Mouse (Mus musculus): ENCODE results near the gene Glrx5.

Gene Glrx5

DNA sequence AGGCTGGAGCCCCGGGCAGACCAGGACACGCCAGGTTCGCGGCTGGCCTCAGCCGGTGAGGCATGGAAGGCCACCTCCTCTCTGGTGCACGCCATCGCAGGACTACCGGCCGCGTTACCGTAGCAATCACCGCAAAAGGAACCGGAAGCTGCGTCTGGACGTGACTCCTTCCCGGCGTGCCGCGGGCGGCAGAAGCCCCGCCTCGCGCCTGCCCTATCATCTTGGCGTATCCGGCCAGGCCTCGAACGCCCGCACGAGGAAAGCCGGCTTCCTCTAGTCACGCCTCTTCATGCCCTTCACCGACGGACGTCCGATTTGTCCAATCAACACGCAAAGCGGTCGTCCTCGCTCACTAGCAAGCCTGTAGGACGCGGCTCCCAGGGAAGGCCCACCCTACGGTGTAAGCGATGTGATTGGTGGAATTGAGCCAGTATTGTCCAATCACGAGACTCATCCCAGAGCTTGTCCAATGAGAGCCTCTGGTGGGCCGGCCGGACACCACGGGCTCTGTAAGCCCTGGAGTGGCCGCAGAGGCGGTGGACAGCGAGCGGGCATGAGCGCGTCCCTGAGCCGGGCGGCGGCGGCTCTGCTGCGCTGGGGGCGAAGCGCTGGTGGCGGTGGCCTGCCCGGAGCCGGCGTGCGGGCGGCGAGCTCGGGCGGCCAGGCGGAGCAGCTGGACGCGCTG lies at the start of gene Glrx5:
Gene Glrx5 (plus strand): TSS at position 542 of the 685 bp plus-strand sequence.
- DNase-seq, result peak; percentile 100

DNA sequence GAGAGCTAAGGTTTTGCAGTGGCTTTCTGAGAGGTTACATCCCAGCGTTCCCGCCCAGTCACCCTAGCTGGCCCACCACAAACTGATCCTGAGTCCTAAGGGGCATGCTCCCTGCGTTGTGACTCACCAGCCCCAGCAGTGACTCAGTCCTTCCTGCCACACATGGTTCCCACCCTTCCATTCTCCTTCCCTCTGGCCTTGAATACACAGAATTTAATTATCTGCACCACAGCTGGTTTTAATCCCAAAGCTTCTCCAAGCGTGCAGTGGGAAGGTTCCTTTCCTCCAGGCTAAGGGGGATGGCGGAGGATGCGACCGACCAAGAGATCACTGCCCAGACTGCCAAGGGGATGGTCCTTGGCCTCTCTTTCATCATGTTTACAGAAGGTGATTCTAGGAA lies 49.0 kb upstream of the Glrx5 start:
- no peak for DNase-seq

- no peak for DNase-seq
Measured at GRCm38 (mm10) chr12:104985088-104985487, 47.4 kb upstream of the Glrx5 start.

DNA sequence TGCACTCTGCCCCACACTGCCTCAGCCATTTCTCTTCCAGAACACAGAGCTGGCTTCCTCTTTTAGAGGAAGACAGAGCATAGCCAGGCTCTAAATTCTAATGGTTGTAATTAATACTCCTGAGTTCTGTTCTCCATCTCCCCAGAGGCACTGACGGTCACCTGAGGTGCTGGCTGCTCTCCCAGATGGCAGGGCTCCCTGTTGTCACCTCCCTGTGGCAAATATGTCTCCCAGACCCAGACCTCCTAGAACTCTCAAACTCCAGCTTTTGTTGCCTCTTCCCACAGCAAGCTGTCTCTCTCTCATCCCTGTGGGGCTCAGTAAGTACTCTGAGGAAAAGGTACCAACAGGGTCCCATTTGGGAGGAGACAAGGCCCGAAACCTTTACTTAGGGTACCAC lies 46.5 kb upstream of the Glrx5 start:
- no peak for DNase-seq

GRCm38 (mm10) chr12:104986781-104987180 lies 45.7 kb upstream of the Glrx5 start:
- DNase-seq, result no peak

- no peak for DNase-seq
Measured at GRCm38 (mm10) chr12:104987936-104988335, 44.6 kb upstream of the Glrx5 start.

DNA sequence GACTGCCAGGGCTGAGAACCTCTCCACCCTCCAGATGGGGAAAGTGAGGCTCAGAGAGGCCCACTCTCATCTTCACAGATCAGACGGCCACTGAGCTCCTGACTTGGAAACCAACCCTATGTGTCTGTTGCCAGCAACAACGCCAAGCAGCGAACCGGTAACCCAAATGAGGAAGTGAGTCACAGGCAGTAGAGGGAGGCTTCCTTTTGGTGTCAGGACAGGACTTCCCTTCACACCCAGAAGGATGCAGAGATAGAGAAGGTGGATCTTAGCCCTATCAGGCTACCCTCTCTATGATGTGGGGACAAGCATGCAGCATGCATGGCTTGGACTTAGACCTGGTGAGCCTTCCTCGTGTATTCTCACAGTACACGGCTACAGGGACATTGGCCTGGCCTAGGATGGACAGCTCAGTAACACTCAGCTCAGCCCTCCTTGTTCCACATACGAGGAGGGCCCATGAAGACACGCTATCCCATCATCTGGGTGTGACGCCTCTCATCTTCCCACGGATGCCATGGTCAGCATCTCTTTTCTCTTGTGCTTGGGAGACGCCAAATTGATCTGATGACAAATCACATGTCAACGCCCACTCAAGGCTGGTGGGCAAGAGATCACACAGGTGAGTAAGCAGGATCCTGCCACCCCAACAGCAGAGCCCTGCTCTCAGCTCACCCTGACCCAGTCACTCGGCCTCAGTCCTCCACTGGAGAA lies 41.6 kb upstream of the Glrx5 start:
- no peak for DNase-seq

DNA sequence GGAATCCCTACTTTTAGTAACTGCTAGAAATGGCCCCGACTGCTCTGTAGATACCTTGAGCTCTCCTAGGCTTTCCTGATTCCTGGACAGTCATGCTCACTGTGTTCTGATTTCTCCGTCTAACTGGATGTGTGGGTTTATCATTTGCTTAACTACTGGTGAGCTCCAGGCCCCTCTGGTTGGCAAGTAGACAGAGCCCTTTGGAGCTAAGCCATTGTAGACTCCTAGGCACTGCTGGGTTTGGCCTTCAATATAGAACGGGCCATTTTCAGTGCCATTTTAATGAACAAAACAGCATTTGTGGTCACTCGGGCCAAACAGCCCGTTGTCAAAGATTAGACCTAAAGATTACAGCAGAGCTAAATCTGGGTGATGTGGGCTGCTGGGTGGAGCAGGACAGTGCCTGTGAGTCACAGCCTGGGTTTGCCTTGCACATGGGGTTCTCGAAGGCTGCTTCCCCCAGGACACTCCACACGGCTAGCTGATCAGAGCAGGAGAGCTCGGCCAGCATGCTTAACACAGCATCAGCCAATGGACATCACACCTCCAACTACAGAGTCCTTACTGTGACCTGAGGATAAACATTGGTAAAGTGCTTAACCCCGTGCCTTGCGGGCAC lies 40.3 kb upstream of the Glrx5 start:
- DNase-seq, result no peak

DNA sequence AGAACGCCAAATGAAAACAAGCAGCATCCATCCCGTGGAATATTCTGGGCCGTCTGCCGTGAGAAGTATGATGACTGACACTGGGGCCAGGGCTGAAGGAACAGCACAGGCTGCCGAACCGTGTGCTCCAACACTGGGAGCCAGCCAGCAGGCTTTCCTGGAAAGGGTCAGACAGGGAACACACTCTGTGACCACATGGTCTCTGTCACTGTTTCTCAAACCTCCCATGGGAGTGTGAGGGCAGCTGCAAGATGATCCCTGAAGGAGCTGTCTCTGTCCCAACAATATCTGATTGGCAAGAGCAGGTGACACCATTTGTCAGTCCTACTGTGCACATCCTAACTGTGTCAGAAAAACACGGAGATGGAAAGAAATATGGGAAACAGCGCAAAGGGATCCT lies 39.6 kb upstream of the Glrx5 start:
- no peak for DNase-seq

- no peak for DNase-seq
Measured at GRCm38 (mm10) chr12:104995259-104995876, 37.1 kb upstream of the Glrx5 start.

DNA sequence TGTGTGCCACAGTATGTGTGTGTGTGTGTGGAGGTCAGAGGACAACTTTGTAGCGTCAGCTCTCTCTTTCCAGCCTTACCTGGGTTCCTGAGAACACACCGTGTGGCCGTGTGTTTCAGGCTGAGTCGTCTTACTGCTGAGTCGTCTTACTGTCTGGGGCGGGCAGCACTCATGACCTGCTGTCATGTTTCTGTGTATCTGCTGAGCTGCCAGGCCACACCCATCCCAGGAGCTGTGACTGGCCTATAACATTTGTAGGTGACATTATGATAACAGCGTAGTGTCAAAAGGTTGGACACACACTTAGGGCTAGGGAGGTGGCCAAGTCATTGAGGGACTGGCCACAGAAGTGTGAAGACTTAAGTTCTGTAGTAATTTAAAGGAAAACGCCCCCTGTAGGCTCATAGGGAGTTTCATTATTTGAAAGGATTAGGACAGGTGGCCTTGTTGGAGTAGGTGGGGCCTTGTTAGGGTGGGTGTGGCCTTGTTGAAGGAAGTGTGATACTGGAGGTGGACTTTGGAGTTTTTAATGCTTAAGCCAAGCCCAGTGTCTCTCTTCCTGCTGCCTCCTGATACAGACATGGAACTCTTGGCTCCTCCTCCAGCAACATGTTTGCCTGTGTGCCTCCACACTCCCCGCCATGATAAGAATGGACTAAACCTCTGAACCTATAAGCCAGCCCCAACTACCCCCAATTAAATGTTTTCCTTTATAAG lies 36.3 kb upstream of the Glrx5 start:
- no peak for DNase-seq

GRCm38 (mm10) chr12:104997159-104997558 lies 35.3 kb upstream of the Glrx5 start:
- DNase-seq, result no peak

DNA sequence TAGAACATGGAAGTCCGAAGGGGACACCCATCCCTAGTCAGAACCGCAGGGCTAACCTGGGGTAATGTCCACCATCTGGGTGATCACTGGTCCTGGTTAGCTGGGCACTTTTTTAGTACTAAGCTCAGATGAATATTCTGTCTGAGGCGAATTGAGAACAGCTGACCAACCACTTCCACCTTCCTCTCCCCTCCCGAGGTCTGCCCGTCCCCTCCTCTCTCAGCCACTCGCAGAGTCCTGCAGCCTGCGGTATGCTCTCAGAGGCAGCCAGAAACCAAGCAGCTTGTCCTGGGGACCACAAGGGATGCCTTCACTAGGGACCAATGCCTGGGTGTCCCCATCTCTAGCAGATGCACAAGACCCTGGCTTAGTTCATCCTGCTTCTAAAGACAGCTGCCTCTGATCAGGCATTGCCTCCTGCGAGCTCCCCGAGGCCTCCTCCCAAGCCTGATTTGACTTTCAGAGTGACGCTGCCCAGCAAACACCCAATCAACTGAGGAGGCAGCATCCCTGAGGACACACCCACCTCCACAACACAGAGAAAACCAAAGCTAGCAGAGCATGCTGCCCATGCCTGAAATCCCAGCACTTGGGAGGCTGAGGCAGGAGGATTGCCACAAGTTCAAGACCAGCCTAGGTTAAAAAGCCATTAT lies 34.7 kb upstream of the Glrx5 start:
- DNase-seq, result no peak

GRCm38 (mm10) chr12:104998541-104998940 lies 33.9 kb upstream of the Glrx5 start:
- no peak for DNase-seq

GRCm38 (mm10) chr12:104999171-104999570 lies 33.3 kb upstream of the Glrx5 start:
- no peak for DNase-seq

DNA sequence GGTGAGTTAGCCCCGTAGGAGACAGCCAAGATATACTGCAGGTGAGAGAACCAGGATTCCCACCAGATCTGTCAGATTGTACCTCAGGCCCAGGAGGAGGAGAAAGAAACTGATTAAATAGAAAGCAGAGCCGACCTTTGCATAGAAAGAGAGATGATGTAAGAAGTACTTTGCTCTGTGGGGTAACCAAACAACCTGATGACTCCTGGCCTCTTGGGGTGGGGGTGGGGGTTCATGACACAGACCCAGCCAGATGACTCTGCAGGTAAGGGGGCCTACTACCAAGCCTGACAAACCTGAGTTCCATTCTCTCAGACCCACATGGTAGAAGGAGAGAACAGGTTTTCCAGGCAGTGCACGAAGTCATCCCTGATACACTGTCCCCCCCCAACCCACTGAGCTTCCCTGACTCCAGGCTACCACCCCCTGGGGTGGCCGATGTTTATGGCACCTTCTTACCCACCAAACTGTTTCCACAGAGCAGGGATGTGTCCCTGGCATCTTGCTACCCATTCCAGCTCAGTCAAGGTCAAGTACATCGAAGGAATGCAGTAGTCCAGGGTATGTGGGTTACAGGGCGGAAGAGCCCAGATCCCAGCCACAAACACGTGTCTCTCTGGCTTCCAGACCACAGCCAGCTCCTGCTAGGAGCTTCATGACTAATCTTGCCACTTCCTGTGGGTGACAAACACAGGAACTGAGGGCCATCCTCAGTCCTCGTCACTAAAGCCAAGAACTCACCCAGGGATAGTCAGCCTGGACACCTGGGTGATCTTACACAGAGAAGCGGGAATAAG lies 31.8 kb upstream of the Glrx5 start:
- no peak for DNase-seq

DNA sequence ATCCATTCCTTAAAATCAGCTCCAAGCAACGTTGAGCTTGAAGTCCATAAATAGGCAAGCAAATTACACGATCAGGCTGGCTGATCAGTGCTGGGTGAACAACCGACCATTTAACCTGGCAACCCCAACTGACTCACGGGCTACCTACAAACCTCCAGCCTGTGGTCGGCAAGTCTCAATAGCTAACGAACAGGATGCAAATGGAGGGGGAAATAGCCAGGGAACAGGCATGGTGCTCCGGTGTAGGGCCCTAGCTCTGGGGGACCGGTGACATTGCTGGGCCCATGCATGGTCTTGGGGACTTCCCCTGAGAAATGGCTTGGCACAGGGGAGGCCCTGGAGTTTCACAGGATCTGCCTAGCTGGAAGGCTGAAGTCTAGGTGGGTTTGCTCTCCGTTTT lies 31.2 kb upstream of the Glrx5 start:
- DNase-seq, result no peak

GRCm38 (mm10) chr12:105002340-105003132 lies 30.0 kb upstream of the Glrx5 start:
- DNase-seq, result no peak

DNA sequence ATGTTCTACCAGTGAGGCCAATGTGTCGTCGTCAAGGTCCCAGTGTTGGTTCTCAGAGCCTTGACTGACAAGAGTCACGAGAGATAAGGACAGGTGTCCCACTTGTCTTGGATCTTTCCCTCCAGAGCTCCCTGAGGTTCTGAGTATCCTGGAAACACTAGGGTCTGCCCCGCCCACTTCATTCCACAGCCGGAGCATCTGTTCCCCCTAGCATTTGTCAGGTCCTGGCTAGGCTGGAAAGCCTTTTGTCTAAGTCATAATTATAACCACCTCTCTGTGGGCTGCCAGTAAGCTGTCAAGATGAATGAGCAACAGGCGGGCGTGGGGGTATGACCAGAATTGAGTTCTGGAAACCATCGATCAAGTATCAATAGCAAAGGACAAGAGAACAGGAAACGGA lies 29.3 kb upstream of the Glrx5 start:
- DNase-seq, result no peak

- no peak for DNase-seq
Measured at GRCm38 (mm10) chr12:105003715-105004114, 28.8 kb upstream of the Glrx5 start.

Data from cerebellum, adult 9-10 months (tissue).